Mouse (Mus musculus): ENCODE data around the gene Rhbdf2.

- TF ChIP-seq GATA1 (IDR thresholded peaks at IDR 0.05; ENCODE audit: low read length) (no peak), TAL1 (IDR thresholded peaks at IDR 0.05; ENCODE audit: low read length) (no peak)
These were observed 46.0 kb downstream of the Rhbdf2 start for GRCm38 (mm10) chr11:116580711-116581375.
